Mouse (Mus musculus) spleen, adult 2 months (tissue): ENCODE data around the gene Fam155a.

Experiments
- CTCF ChIP-seq: fragments of 200-500 bp; IDR thresholded peaks from 2 replicates; pipeline ENCODE4 v1.5.1; 2011; ENCODE audit warnings: mild to moderate bottlenecking, inconsistent platforms; ENCODE audit not compliant: insufficient read depth, insufficient read length, insufficient replicate concordance; ENCODE audit errors: extremely low read depth
- POLR2A ChIP-seq: fragments of 200-500 bp; IDR thresholded peaks from 2 replicates; pipeline ENCODE4 v1.6.1; 2011; ENCODE audit warnings: low read depth, low read length, inconsistent platforms

DNA sequence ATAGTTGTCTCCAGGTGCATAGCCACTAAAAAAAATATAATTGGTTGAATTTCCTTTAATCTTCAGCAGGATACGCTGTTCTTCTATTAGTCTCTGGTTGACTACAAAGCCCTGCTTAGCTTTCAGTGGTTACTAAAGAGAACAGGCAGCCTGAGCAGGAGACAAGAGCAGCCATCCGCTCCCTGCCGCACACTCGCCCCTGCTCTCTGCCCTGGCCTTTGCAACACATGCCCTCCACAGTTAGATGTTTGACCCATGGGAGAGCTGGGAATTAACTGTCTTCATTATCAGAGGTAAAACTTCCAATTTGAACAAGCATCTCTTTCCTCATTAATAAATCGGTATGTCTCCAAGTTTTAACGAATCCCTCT lies 435.0 kb downstream of the Fam155a start:
- TF ChIP-seq CTCF (no peak), POLR2A (no peak)
